Mouse (Mus musculus) neural tube, embryonic 12.5 days (tissue): Measurements from ENCODE around the gene 1110059E24Rik. TPM values are rescaled to one million over a fixed set of nuclear protein-coding genes. Genes with fewer than 3 reads are reported as not detected.

Experiments
- ATAC-seq: fragments of 200-750 bp; cut with Nextera tagmentation; 2 replicates; pipeline ENCODE4 v1.8.0; 2017; ENCODE audit warnings: low read depth, mild to moderate bottlenecking, moderate TSS enrichment, moderate library complexity; ENCODE audit not compliant: low FRiP score
- H3K27ac ChIP-seq: fragments of 300-500 bp; sonication (generic); 2 replicates; pipeline ENCODE4 v1.5.1; 2016
- H3K27me3 ChIP-seq: fragments of 300-500 bp; sonication (generic); replicated peaks from 2 replicates; pipeline ENCODE4 v1.6.1; 2016; ENCODE audit warnings: mild to moderate bottlenecking
- H3K36me3 ChIP-seq: fragments of 300-500 bp; sonication (generic); 2 replicates; pipeline ENCODE4 v1.6.1; 2016; ENCODE audit warnings: mild to moderate bottlenecking
- H3K4me1 ChIP-seq: fragments of 300-500 bp; sonication (generic); 2 replicates; pipeline ENCODE4 v1.6.1; 2016
- H3K4me2 ChIP-seq: fragments of 300-500 bp; sonication (generic); replicated peaks from 2 replicates; pipeline ENCODE4 v1.6.1; 2016; ENCODE audit warnings: mild to moderate bottlenecking
- H3K4me3 ChIP-seq: fragments of 300-500 bp; sonication (generic); 2 replicates; pipeline ENCODE4 v1.5.1; 2016
- H3K9ac ChIP-seq: fragments of 300-500 bp; sonication (generic); 2 replicates; pipeline ENCODE4 v1.6.1; 2016; ENCODE audit warnings: mild to moderate bottlenecking
- H3K9me3 ChIP-seq: fragments of 300-500 bp; sonication (generic); 2 replicates; pipeline ENCODE4 v1.6.1; 2016; ENCODE audit warnings: mild to moderate bottlenecking
- WGBS: fragments of 180-500 bp; shearing (Covaris S2); methylation state at CpG from one replicate; pipeline ENCODE4 v1.1.7; 2016; 5-methylcytosine and 5-hydroxymethylcytosine counted together
- polyA plus RNA-seq: library from polyadenylated mRNA; unstranded; fragments of >200 nt; fragmentation: Nextera tagmentation; extraction: Ambion mirVana; gene quantifications from 2 replicates; pipeline ENCODE4 v1.2.1, GENCODE M21; 2016

1110059E24Rik gene
- polyA plus RNA-seq, 1 experiment from 2014 or later = 50.0 TPM

DNA sequence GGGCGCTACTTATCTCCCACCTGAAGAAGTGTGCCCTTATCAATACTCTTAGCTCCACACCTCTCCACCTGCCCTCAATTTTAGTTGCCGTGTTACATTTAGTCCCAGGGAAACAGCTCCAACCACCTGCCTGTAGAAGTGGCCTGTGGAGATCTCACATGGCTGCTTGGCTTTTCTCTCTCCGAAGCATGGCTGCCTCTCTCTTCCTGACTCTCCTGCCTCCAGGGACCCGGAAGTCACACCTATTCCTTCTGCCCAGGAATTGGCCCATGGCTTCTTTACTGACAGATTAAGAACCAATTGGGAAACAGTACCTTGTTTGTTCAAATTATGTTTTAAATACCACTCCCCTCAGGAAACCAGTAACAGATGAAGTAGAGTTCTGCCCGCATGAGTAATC is 86.3 kb downstream of the 1110059E24Rik start:
- H3K36me3 ChIP-seq = no peaks in the 10 kb centered on the region
- H3K27me3 ChIP-seq = no peaks in the 10 kb centered on the region
- no peak overlapping the region for H3K27ac ChIP-seq
- no peak overlapping the region for H3K4me2 ChIP-seq
- no peaks in the 10 kb centered on the region for H3K4me1 ChIP-seq
- ATAC-seq = no peak
- H3K9me3 ChIP-seq = no peaks in the 10 kb centered on the region
- WGBS = 91% methylated on average over 5 of the region's 5 CpGs
- H3K4me3 ChIP-seq = no peak overlapping the region
- H3K9ac ChIP-seq = no peak overlapping the region

DNA sequence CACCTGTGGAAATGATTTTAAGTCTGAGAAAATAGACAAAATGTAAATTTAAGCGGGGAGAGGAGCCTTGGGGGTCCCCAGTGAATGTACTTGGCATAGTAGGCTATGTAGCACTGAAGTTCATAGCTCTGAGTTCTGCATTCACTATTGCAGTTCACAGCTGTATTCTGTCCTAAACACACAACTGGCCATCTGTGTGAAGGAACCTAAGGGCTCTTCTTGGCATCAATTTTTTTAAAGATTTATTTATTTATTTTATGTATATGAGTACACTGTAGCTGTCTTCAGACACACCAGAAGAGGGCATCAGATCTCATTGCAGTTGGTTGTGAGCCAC is 88.3 kb downstream of the 1110059E24Rik start:
- Histone ChIP-seq H3K4me3 (no peak overlapping the region), H3K4me1 (no peaks in the 10 kb centered on the region), H3K36me3 (no peaks in the 10 kb centered on the region), H3K27me3 (no peaks in the 10 kb centered on the region), H3K4me2 (no peak overlapping the region), H3K9ac (no peak overlapping the region), H3K9me3 (no peaks in the 10 kb centered on the region), H3K27ac (no peak overlapping the region)
- 7% methylated on average over 1 of the region's 1 CpGs for WGBS
- ATAC-seq = peak; percentile 62

DNA sequence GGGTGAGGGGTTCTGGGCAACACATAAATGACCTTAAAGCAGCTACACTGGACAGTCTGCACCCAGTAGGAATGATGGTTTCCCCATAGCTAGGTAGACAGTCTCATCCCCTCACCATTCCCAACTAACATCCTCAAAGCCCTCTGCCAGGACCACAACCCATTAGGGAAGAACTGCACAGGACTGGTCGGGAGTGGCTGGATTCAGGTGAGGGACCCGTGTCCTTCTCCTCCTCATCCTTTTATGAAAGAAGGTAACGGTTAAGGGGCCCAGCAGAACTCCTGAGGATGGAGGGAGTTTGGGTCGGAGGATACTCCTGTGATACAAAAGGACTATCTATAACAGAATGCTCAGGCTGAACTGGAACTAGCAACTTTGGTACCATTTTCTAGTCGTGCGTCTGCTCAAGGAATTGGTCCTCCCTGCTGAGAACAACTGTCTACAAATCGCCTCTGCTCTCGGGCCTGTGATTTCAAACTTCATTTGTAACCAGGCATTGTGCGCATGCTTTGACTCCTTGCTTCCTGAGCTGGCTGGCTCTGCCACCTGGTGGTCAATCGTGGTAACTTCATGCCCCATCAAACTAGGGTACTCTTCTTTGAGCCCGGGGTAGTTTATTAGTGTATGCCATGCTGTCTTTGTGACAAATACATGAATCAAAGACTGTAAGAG is 88.9 kb downstream of the 1110059E24Rik start:
- ATAC-seq = peak; percentile 82
- H3K27ac ChIP-seq = no peak overlapping the region
- H3K27me3 ChIP-seq = no peaks in the 10 kb centered on the region
- no peaks in the 10 kb centered on the region for H3K9me3 ChIP-seq
- no peaks in the 10 kb centered on the region for H3K4me1 ChIP-seq
- 27% methylated on average over 11 of the region's 11 CpGs for WGBS
- H3K4me2 ChIP-seq = no peak overlapping the region
- H3K4me3 ChIP-seq = no peak overlapping the region
- no peak overlapping the region for H3K9ac ChIP-seq
- H3K36me3 ChIP-seq = no peaks in the 10 kb centered on the region

DNA sequence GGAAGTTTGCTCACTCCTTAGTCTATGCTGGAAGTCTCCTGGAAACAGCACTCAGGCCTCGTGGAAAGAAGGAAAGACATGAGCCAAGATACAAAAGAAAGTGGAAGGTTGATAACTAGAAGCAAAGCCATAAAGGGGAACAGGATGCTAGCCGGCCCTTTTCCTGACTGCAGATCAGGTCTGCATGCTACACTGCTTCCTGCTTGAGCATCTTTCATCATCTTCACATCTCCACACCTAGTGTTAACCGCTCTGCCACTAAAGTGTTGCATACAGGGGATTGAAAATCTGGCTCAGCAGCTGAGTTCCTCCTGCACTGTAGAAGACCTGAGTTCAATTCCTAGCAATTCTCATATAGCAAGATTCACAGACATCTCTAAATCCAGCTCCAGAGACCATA is 89.8 kb downstream of the 1110059E24Rik start:
- no peaks in the 10 kb centered on the region for H3K36me3 ChIP-seq
- no peaks in the 10 kb centered on the region for H3K4me1 ChIP-seq
- H3K27me3 ChIP-seq = no peaks in the 10 kb centered on the region
- H3K9me3 ChIP-seq = no peaks in the 10 kb centered on the region
- H3K4me2 ChIP-seq = no peak overlapping the region
- no peak overlapping the region for H3K4me3 ChIP-seq
- ATAC-seq = no peak
- no peak overlapping the region for H3K27ac ChIP-seq
- 71% methylated on average over 3 of the region's 3 CpGs for WGBS
- no peak overlapping the region for H3K9ac ChIP-seq

DNA sequence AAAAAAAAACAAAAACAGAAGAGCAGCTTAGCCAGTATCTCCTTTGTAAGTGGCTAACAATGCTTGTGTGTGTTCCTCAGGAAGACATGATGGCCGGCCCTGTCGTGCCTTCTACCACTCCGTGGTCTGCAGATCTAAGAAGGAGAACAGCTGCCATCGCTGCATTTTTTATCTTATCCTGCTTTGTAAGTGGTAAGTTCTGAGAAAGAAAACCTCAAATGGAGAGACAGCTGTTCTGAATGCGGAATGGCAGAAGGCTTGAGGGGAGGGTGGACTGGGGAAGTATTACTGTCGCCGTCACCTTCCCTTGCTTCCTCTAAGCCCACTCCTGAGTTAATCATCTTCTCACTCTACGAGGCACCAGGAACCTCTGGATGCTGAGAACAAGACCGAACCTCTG is 100.0 kb downstream of the 1110059E24Rik start:
- ATAC-seq = no peak
- 84% methylated on average over 9 of the region's 9 CpGs for WGBS
- Histone ChIP-seq H3K4me1 (no peaks in the 10 kb centered on the region), H3K4me3 (no peak overlapping the region), H3K4me2 (no peak overlapping the region), H3K36me3 (no peaks in the 10 kb centered on the region), H3K9ac (no peak overlapping the region), H3K9me3 (no peaks in the 10 kb centered on the region), H3K27me3 (no peaks in the 10 kb centered on the region), H3K27ac (no peak overlapping the region)

DNA sequence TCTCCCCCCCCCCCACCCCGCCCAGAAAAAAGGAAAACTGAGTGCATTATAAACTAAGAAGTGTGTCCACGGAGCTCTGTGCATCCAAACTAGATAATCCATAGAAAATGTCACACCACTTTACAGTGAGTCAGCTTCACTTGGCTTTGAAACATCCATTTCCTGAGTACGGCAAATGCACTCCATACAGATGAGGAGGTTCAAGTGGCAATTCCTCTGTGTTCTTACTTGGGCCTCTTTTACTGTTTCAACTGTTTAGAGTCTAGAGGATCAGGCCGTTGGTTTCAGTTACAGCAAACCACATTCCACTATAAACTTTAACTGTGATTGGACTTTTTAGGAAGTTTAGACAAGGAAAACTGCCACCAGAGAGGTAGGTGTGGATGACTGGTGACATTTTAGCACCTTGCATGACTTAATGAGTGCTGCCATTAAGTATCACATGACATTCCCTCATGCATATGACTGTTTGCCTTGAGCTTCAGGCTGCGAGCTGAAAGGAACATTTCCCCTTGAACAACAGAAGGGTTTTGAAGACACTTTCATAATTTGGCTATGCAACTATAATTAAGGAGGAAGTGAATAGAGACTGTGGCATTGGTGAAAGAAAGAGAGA is 100.7 kb downstream of the 1110059E24Rik start:
- no peaks in the 10 kb centered on the region for H3K27me3 ChIP-seq
- H3K9ac ChIP-seq = no peak overlapping the region
- 73% methylated on average over 5 of the region's 5 CpGs for WGBS
- no peaks in the 10 kb centered on the region for H3K36me3 ChIP-seq
- H3K4me3 ChIP-seq = no peak overlapping the region
- H3K4me2 ChIP-seq = no peak overlapping the region
- no peaks in the 10 kb centered on the region for H3K9me3 ChIP-seq
- ATAC-seq = no peak
- H3K27ac ChIP-seq = no peak overlapping the region
- no peaks in the 10 kb centered on the region for H3K4me1 ChIP-seq

DNA sequence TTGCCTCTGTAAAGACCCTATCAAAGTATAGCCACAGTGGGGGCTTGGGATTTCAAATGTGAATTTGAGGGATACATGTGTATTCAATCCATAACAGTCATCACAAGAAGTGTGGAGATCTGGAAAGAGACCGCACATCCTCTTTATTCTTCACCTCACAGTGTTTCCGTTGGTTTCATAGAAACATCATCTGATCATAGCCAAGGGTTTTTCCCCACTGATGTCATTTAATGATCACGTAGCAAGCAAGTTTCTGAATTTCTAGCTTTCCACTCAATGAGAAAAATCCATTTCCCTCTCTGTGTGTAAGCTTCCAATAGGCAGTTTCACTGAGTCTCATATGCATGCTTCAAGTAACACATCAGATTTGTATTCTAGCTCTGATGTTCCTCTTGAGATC is 103.1 kb downstream of the 1110059E24Rik start:
- ATAC-seq = no peak
- H3K4me3 ChIP-seq = no peak overlapping the region
- no peaks in the 10 kb centered on the region for H3K4me1 ChIP-seq
- H3K27ac ChIP-seq = no peak overlapping the region
- H3K27me3 ChIP-seq = no peaks in the 10 kb centered on the region
- H3K9me3 ChIP-seq = no peaks in the 10 kb centered on the region
- WGBS = 95% methylated on average over 3 of the region's 3 CpGs
- H3K4me2 ChIP-seq = no peak overlapping the region
- no peak overlapping the region for H3K9ac ChIP-seq
- no peaks in the 10 kb centered on the region for H3K36me3 ChIP-seq

DNA sequence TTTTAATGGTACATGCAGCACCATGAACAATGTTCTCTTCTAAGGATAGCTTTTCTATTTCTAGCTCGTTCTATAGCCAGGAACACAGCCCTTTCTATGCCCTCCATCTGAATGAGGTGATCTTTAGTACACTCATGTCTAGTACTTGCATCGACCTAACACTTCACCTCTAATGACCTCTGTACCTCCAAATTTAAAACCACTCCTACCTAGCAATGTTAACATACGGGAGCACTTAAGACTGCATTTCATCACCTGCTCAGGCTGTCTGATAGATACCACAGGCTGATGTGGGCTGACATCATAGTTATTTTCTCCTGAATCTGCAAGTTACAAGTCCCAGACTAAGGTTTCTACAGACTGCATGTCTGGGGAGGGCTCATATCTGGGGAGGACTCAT is 103.8 kb downstream of the 1110059E24Rik start:
- WGBS = 77% methylated on average over 3 of the region's 3 CpGs

DNA sequence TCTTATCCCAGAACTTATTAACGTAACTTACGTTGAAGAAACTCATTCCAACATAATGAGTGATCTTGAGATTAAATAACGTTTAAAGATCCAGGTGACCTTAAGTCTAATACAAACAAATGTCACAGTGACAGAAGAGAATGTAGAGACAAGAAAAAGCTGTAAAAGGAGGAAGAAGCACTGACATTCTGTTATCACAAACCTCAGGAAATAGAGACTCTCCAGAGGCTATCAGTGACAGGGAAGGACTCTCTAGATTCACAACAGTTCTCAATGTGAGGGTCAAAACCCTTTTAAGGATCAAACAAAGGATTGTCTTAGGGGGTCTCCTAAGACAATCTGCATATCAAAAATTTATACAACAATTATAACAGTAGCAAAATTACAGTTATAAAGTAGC is 115.7 kb downstream of the 1110059E24Rik start:
- H3K4me3 ChIP-seq = no peak overlapping the region
- no peaks in the 10 kb centered on the region for H3K27me3 ChIP-seq
- no peaks in the 10 kb centered on the region for H3K4me1 ChIP-seq
- H3K4me2 ChIP-seq = no peak overlapping the region
- no peaks in the 10 kb centered on the region for H3K9me3 ChIP-seq
- no peak overlapping the region for H3K9ac ChIP-seq
- ATAC-seq = no peak
- no peaks in the 10 kb centered on the region for H3K36me3 ChIP-seq
- no peak overlapping the region for H3K27ac ChIP-seq
- WGBS = 93% methylated on average over 3 of the region's 3 CpGs

More for the DNA sequence above, 103.8 kb downstream of the 1110059E24Rik start:
- Histone ChIP-seq H3K4me3 (no peak overlapping the region), H3K4me1 (no peaks in the 10 kb centered on the region), H3K27ac (no peak overlapping the region), H3K27me3 (no peaks in the 10 kb centered on the region), H3K9ac (no peak overlapping the region), H3K36me3 (no peaks in the 10 kb centered on the region), H3K4me2 (no peak overlapping the region), H3K9me3 (no peaks in the 10 kb centered on the region)
- ATAC-seq = no peak

Other genes with a start within 250 kb of the 1110059E24Rik start
- gene Gda, start 179.5 kb downstream of the 1110059E24Rik start, polyA plus RNA-seq = 0.10 TPM in 2 replicates
- gene Abhd17b, start 209 bp upstream of the 1110059E24Rik start, polyA plus RNA-seq = 48.2 and 49.4 TPM in 2 replicates
- 85.7 and 89.1 TPM in 2 replicates for gene Cemip2, start 125.4 kb upstream of the 1110059E24Rik start, polyA plus RNA-seq